8 mouse cellular contexts compared by ENCODE assay signal in the genomic region with DNA sequence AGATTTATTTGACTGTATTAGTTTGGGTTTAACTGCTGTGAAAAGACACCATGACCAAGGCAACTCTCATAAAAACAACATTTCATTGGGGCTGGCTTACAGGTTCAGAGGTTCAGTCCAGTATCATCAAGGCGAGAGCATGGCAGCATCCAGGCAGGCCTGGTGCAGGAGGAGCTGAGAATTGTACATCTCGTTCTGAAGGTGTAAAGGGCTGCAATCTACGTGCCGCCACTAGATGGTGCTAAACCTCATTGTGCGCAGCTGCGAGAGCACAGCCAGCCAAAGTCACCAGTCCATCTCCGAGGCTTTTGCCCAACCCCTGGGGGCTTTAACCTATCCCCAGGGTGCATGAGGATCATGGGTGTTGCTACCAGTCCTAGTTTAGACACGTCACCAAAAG. TPM values are rescaled to one million over a fixed set of nuclear protein-coding genes. Genes with fewer than 3 reads are reported as not detected.
A peak's percentile ranks its signal among the peaks of the same experiment; 100 is the strongest.
DNase-seq lines count a peak whose midpoint lies in the region; ATAC-seq and TF ChIP-seq lines count a peak whose summit lies in the region.
"Not testable (repeated sequence)": the region's sequence is repeated elsewhere in the genome, so short reads cannot be mapped to it uniquely, and the experiment has no call there.

No protein-coding gene starts in this region.

- peak; percentile 44 for DNase-seq in 3T3-L1 (ENCODE audit: low read depth, low spot score)
- DNase-seq in heart, postnatal 36 days: peak; percentile 48 to 69
- DNase-seq in kidney, postnatal 25 days: peak; percentile 74 to 78
- peak; percentile 38 for DNase-seq in lung, adult 2 months
- DNase-seq in stomach, postnatal 0 days (ENCODE audit: low spot score): not testable (repeated sequence)

- not testable (repeated sequence) for H3K4me1 ChIP-seq in bone marrow, adult 2 months (ENCODE audit: control insufficient read depth, insufficient read depth, low read length); forebrain, embryonic 13.5 days; lung, adult 2 months (ENCODE audit: control insufficient read depth, insufficient read depth, low read length); neural tube, embryonic 15.5 days; stomach, postnatal 0 days (replicated peaks; ENCODE audit: control insufficient read depth, insufficient read depth)

- ATAC-seq in forebrain, embryonic 13.5 days: peak; percentile 65
- peak; percentile 53; the same call in 1 of the 2 replicates for ATAC-seq in neural tube, embryonic 15.5 days (ENCODE audit: low FRiP score)
- not testable (repeated sequence) for ATAC-seq in stomach, postnatal 0 days (ENCODE audit: low FRiP score, low TSS enrichment)

- not testable (repeated sequence) for H3K9ac ChIP-seq in forebrain, embryonic 13.5 days; neural tube, embryonic 15.5 days (replicated peaks); stomach, postnatal 0 days (ENCODE audit: low read length)

- 11% methylated on average over 6 of the region's 8 CpGs for WGBS in bone marrow, adult 2 months
- under 1% methylated on average over 6 of the region's 8 CpGs for WGBS in forebrain, embryonic 13.5 days
- 5% methylated on average over 7 of the region's 8 CpGs for WGBS in lung, adult 2 months
- WGBS in neural tube, embryonic 15.5 days: 3% methylated on average over 6 of the region's 8 CpGs
- 5% methylated on average over 5 of the region's 8 CpGs for WGBS in stomach, postnatal 0 days

- H3K36me3 ChIP-seq in forebrain, embryonic 13.5 days (ENCODE audit: poor library complexity, severe bottlenecking): peaks cover 39% of the 10 kb centered on the region
- not testable (repeated sequence) for H3K36me3 ChIP-seq in neural tube, embryonic 15.5 days; stomach, postnatal 0 days (ENCODE audit: control insufficient read depth, insufficient read depth, low read length)

- TF ChIP-seq CTCF in bone marrow, adult 2 months (IDR thresholded peaks at IDR 0.05; ENCODE audit: control insufficient read depth, insufficient read depth, low read length): peak; percentile 38
- peak; percentile 25; the same call in 1 of the 2 replicates for TF ChIP-seq CTCF in lung, adult 2 months (IDR thresholded peaks at IDR 0.05; ENCODE audit: insufficient read depth, low read length)
- peak; percentile 60 for TF ChIP-seq CTCF in stomach, postnatal 0 days (IDR thresholded peaks at IDR 0.05; ENCODE audit: low read depth)

- not testable (repeated sequence) for TF ChIP-seq EP300 in stomach, postnatal 0 days (optimal IDR thresholded peaks at IDR 0.05)

- not testable (repeated sequence) for H3K27ac ChIP-seq in bone marrow, adult 2 months (ENCODE audit: control insufficient read depth, insufficient read depth, low read depth, low read length, poor library complexity); forebrain, embryonic 13.5 days; neural tube, embryonic 15.5 days (replicated peaks); stomach, postnatal 0 days (replicated peaks)

- TF ChIP-seq POLR2A in bone marrow, adult 2 months (IDR thresholded peaks at IDR 0.05; ENCODE audit: borderline replicate concordance, control insufficient read depth, low read depth, low read length); lung, adult 2 months (IDR thresholded peaks at IDR 0.05; ENCODE audit: borderline replicate concordance, extremely low read depth, low read depth, low read length): not testable (repeated sequence)

- H3K4me2 ChIP-seq in forebrain, embryonic 13.5 days; neural tube, embryonic 15.5 days; stomach, postnatal 0 days (replicated peaks; ENCODE audit: low read depth): not testable (repeated sequence)

- intact Hi-C loops in heart, postnatal 36 days (cut with DNase I): not testable (repeated sequence)

- not testable (repeated sequence) for H3K27me3 ChIP-seq in forebrain, embryonic 13.5 days; neural tube, embryonic 15.5 days (replicated peaks); stomach, postnatal 0 days (ENCODE audit: control insufficient read depth, insufficient read depth, low read length)

- not testable (repeated sequence) for H3K4me3 ChIP-seq in bone marrow, adult 2 months (replicated peaks; ENCODE audit: control insufficient read depth, low read depth, low read length); forebrain, embryonic 13.5 days; lung, adult 2 months (replicated peaks; ENCODE audit: extremely low read depth, low read depth, low read length); neural tube, embryonic 15.5 days (replicated peaks); stomach, postnatal 0 days (ENCODE audit: low read depth, low read length)

- H3K9me3 ChIP-seq in forebrain, embryonic 13.5 days (replicated peaks); neural tube, embryonic 15.5 days (replicated peaks); stomach, postnatal 0 days (ENCODE audit: control insufficient read depth, low read length): not testable (repeated sequence)

RNA-seq across cellular contexts. Expression of a gene that starts 20.9 kb away (rescaled TPM):
- polyA plus RNA-seq in bone marrow, adult 2 months (2011; ENCODE audit: insufficient read depth, insufficient read length, low replicate concordance, missing spikeins): 9.5 and 24.1 TPM in 2 replicates
- 17.0 and 19.0 TPM in 2 replicates for polyA plus RNA-seq in forebrain, embryonic 13.5 days (2015; fragmentation: Nextera tagmentation; extraction: Ambion mirVana)
- total RNA-seq in heart, postnatal 36 days (2021): 100 to 1,000 TPM; 138 to 171 TPM
- polyA plus RNA-seq in lung, adult 2 months (2012; rRNA removed): 8.6 and 9.3 TPM in 2 replicates
- polyA plus RNA-seq in neural tube, embryonic 15.5 days (2015; fragmentation: Nextera tagmentation; extraction: Ambion mirVana): 18.4 and 26.4 TPM in 2 replicates
- 35.4 and 37.4 TPM in 2 replicates for polyA plus RNA-seq in stomach, postnatal 0 days (2015; fragmentation: Nextera tagmentation; extraction: Ambion mirVana)
